Mouse (Mus musculus) megakaryocyte, embryonic 14.5 days (primary cell): ENCODE results near the gene Ppp1r12b.

Experiments used
- FLI1 ChIP-seq: IDR thresholded peaks from 2 replicates; pipeline ENCODE4 v1.6.1; 2012; ENCODE audit warnings: low read length, inconsistent platforms, mixed read lengths
- GATA1 ChIP-seq: IDR thresholded peaks from 3 replicates; pipeline ENCODE4 v1.6.1; 2012; ENCODE audit warnings: mixed read lengths, low read length, inconsistent platforms, borderline replicate concordance

DNA sequence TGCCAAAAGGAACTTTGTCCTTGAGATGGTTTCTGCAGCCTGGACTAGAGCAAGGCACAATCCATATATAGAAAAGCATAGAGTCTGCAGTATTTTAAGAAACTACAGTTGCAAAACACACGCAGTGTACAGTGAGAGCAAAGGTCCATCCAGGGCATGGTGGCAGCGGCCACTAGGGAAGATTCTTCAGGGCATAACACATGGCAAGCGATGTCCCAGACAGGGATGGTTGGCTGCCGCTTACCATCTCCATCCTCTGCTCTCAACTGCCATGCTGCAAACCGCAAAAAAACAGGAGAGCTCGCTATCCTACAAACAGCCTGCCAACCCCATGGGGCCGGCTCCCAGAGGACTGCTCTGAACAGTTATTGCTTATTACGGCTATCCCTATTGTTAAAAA is 132.4 kb downstream of the Ppp1r12b start:
- no peak for TF ChIP-seq FLI1
- TF ChIP-seq GATA1, result no peak
